Mouse (Mus musculus) kidney, embryonic 15.5 days (tissue): ENCODE measurements around the gene Gpsm3. TPM values are rescaled to one million over a fixed set of nuclear protein-coding genes. Genes with fewer than 3 reads are reported as not detected.

Experiments
- ATAC-seq: fragments of 200-750 bp; cut with Nextera tagmentation; replicated peaks from 2 replicates; pipeline ENCODE4 v1.8.0; 2017; ENCODE audit warnings: moderate TSS enrichment; ENCODE audit not compliant: low FRiP score
- H3K27ac ChIP-seq: fragments of 300-500 bp; sonication (generic); 2 replicates; pipeline ENCODE4 v1.5.1; 2015; ENCODE audit warnings: mild to moderate bottlenecking, inconsistent platforms
- H3K27me3 ChIP-seq: fragments of 300-500 bp; sonication (generic); 2 replicates; pipeline ENCODE4 v1.6.1; 2015; ENCODE audit warnings: inconsistent platforms
- H3K36me3 ChIP-seq: fragments of 300-500 bp; sonication (generic); 2 replicates; pipeline ENCODE4 v1.6.1; 2015; ENCODE audit warnings: inconsistent platforms
- H3K4me1 ChIP-seq: fragments of 300-500 bp; sonication (generic); 2 replicates; pipeline ENCODE4 v1.6.1; 2015; ENCODE audit warnings: inconsistent platforms
- H3K4me2 ChIP-seq: fragments of 300-500 bp; sonication (generic); 2 replicates; pipeline ENCODE4 v1.6.1; 2015; ENCODE audit warnings: moderate library complexity, mild to moderate bottlenecking, inconsistent platforms
- H3K4me3 ChIP-seq: fragments of 300-500 bp; sonication (generic); replicated peaks from 2 replicates; pipeline ENCODE4 v1.5.1; 2015; ENCODE audit warnings: mild to moderate bottlenecking, inconsistent platforms
- H3K9ac ChIP-seq: fragments of 300-500 bp; sonication (generic); 2 replicates; pipeline ENCODE4 v1.6.1; 2015; ENCODE audit warnings: mild to moderate bottlenecking, inconsistent platforms
- H3K9me3 ChIP-seq: fragments of 300-500 bp; sonication (generic); replicated peaks from 2 replicates; pipeline ENCODE4 v1.6.1; 2016; ENCODE audit warnings: inconsistent platforms
- WGBS: fragments of 180-500 bp; shearing (Covaris S2); methylation state at CpG from one replicate; pipeline ENCODE4 v1.1.7; 2015; ENCODE audit warnings: mixed read lengths; 5-methylcytosine and 5-hydroxymethylcytosine counted together
- polyA plus RNA-seq: library from polyadenylated mRNA; unstranded; fragments of >200 nt; fragmentation: Nextera tagmentation; extraction: Ambion mirVana; gene quantifications from 2 replicates; pipeline ENCODE4 v1.2.1, GENCODE M21; 2015

The Gpsm3 gene
- polyA plus RNA-seq, 1 experiment from 2014 or later: 22.6 TPM

DNA sequence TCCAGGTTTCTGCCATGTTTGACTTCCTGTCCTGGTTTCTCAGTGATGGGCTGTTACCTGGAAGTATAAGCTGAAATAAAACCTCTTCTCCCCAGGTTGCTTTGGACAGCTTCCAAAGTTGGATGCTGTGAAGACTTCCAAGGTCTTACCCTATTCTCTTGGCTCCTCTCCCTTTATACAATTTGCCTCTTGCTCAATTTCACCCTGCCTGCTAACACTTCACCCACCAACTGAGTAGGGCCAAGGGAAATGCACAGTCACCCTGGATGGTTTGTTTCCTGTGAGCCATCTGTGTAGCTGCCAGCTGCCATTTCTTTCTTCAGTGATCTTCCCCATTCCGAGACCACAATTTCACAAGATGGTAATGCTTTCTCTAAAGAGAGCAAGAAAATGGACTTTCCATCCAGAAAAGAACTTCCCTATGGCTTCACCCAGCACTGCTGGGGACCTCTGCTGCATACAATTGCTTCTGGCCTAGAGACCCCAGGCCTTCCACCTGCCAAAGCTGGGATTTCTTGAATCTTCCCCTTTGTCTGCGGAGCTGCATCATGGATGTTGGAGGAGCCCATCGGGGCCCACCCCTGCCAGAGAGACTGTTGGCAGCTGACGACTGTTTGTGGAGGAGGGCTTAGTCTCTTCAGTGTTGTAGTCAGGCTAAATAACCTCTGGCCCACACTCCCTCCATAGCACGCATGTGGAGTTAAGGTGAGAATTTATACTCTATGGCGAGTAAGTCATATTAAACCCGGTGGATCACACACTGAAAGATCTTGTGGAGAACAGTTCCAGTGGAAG, 50.1 kb downstream of the Gpsm3 start:
- WGBS: 75% methylated on average over 7 of the region's 7 CpGs
- Histone ChIP-seq H3K4me3 (no peak overlapping the region), H3K9me3 (no peaks in the 10 kb centered on the region), H3K9ac (no peak overlapping the region), H3K4me2 (no peak overlapping the region), H3K27me3 (no peaks in the 10 kb centered on the region), H3K4me1 (peaks cover 16% of the 10 kb centered on the region), H3K27ac (no peak overlapping the region), H3K36me3 (no peaks in the 10 kb centered on the region)
- ATAC-seq: no peak

DNA sequence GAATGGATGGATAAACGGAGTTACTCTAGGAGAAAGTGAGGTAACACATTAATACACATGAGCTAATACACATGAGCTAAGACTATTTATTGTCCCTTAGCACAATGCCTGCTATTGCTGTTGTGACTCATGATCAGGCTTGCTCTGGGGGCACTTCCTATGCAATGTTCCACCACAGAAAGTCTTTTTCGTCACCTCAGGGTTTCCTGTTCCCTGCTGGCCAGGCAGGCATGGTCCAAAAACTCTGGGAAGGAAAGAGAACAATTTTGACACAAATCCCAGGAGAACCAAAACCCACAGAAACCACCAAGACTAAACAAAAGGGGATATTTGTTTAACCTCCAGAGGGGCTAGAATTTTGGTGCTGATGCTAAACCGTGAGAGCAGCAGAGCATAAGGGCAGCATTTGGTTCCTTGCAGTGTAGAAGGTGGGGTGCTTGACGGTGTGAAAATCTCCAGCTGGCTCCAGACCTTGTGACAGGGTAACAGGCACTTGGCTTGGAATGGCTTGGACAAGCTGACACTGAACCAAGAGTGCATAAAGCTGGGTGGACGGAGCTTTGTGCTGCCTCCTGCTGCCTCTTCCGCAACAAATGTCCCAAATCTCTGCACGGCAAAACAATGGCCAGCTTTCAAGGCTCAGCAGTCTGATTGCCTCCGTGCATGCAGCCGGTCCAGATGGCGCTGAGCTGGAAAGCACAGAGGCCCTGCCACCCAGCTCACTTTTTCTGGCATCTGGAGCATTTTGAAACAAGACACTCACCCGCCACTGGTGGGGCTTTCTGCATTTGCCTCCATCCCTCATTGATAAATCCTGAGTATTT, 51.4 kb downstream of the Gpsm3 start:
- peaks cover 27% of the 10 kb centered on the region for H3K4me1 ChIP-seq
- 0 out of 2 replicates have a peak overlapping the region, but pooled peaks have one; percentile 26 for H3K4me2 ChIP-seq
- H3K4me3 ChIP-seq: no peak overlapping the region
- H3K36me3 ChIP-seq: no peaks in the 10 kb centered on the region; the same call in 1 of the 2 replicates
- H3K9me3 ChIP-seq: no peaks in the 10 kb centered on the region
- H3K27ac ChIP-seq: peak overlapping the region; percentile 82
- WGBS: 13% methylated on average over 11 of the region's 11 CpGs
- ATAC-seq: peak; percentile 62; the same call in 1 of the 2 replicates
- H3K27me3 ChIP-seq: no peaks in the 10 kb centered on the region
- H3K9ac ChIP-seq: 0 out of 2 replicates have a peak overlapping the region, but pooled peaks have one; percentile 12

Other genes with a start within 250 kb of the Gpsm3 start
- 0.08 and 0.16 TPM in 2 replicates for gene Btnl2, start 235.0 kb upstream of the Gpsm3 start, polyA plus RNA-seq
- gene Btnl1, start 212.7 kb upstream of the Gpsm3 start, polyA plus RNA-seq: not detected in 2 replicates
- gene BC051142, start 191.0 kb upstream of the Gpsm3 start, polyA plus RNA-seq: 0.32 and 0.77 TPM in 2 replicates
- 0.09 TPM in 1 of 2 replicates, not detected in the other for gene Btnl4, start 112.5 kb upstream of the Gpsm3 start, polyA plus RNA-seq
- gene Btnl6, start 72.5 kb upstream of the Gpsm3 start, polyA plus RNA-seq: not detected in 2 replicates
- gene Notch4, start 25.5 kb upstream of the Gpsm3 start, polyA plus RNA-seq: 8.7 and 11.8 TPM in 2 replicates
- 14.9 and 16.7 TPM in 2 replicates for gene Pbx2, start 1.5 kb downstream of the Gpsm3 start, polyA plus RNA-seq
- gene Ager, start 8.1 kb downstream of the Gpsm3 start, polyA plus RNA-seq: 6.5 and 7.5 TPM in 2 replicates
- gene Rnf5, start 13.9 kb downstream of the Gpsm3 start, polyA plus RNA-seq: 166 and 168 TPM in 2 replicates
- gene Agpat1, start 14.5 kb downstream of the Gpsm3 start, polyA plus RNA-seq: 60.8 and 72.2 TPM in 2 replicates
- gene Egfl8, start 26.2 kb downstream of the Gpsm3 start, polyA plus RNA-seq: 3.5 and 4.4 TPM in 2 replicates
- 36.5 and 39.1 TPM in 2 replicates for gene Ppt2, start 38.7 kb downstream of the Gpsm3 start, polyA plus RNA-seq
- gene Prrt1, start 39.7 kb downstream of the Gpsm3 start, polyA plus RNA-seq: 0.24 and 0.35 TPM in 2 replicates
- 17.2 and 18.4 TPM in 2 replicates for gene Fkbpl, start 55.0 kb downstream of the Gpsm3 start, polyA plus RNA-seq
- 86.2 and 98.2 TPM in 2 replicates for gene Atf6b, start 57.3 kb downstream of the Gpsm3 start, polyA plus RNA-seq
- gene Tnxb, start 80.7 kb downstream of the Gpsm3 start, polyA plus RNA-seq: 0.35 and 0.75 TPM in 2 replicates
- gene C4b, start 154.1 kb downstream of the Gpsm3 start, polyA plus RNA-seq: 0.73 and 2.0 TPM in 2 replicates
- 11.1 and 45.4 TPM in 2 replicates for gene Cyp21a1, start 214.8 kb downstream of the Gpsm3 start, polyA plus RNA-seq
- 29.4 and 29.6 TPM in 2 replicates for gene Stk19, start 247.1 kb downstream of the Gpsm3 start, polyA plus RNA-seq
- 62.7 and 73.0 TPM in 2 replicates for gene Dxo, start 247.2 kb downstream of the Gpsm3 start, polyA plus RNA-seq